Mouse (Mus musculus) CD4-positive naive resting alpha-beta T cell, adult 76 days (primary cell): ENCODE data around the gene Tcp1. TPM values are rescaled to one million over a fixed set of nuclear protein-coding genes. Genes with fewer than 3 reads are reported as not detected.

Experiments used
- total RNA-seq: library from RNA; stranded (reverse); gene quantifications from one replicate; pipeline ENCODE4 v1.2.4, GENCODE M21; 2023

Tcp1 gene
- 185 TPM for total RNA-seq

GRCm38 (mm10) chr17:12915488-12915880 lies at the start of gene Tcp1:
Gene Tcp1, plus strand, starts transcription at chr17:12915701.

DNA sequence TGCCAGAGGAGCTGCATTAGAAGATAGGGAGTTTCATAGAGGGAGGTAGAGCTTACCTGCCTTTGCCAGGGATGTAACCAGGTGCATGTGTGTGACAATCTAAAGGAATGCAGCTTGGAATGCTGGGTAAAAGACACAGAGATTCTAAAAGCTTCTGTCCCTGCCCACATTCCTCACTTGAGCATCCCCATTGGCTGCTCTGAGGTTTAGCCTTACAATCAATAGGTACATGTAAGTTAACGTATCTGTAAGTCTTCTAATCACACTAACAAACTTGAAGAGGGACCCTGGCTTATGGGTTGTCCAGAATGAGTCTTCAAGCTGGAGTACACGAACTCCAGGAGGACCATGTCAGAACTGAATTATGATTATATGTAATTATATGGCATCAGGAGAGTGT lies 47.5 kb upstream of the Tcp1 start, which contains the start of gene Mas1:
Gene Mas1 (minus strand): TSS at position 101 of the 400 bp plus-strand sequence.

DNA sequence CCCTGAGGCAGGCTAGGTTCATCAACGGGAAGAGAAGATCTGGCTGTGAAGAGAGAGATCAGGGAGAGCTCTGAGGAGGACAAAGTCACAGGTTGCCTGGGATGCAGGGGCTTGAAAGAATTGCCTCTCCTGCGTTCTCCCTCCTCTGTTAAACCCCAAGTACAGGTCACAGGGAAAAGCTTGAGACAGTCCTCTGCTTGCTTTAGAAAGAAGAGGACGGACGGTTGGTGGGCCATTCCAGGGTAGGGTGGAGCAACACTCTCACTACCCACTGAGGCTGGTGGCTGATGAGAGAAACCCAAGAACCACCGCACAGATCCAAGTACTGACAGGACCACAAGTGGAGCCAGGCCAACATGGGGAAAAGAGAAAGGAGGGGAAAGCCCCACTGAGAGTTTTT lies 39.8 kb upstream of the Tcp1 start, which contains the start of gene Mrgprh:
Gene Mrgprh (plus strand): TSS at position 301 of the 400 bp plus-strand sequence.

GRCm38 (mm10) chr17:12909361-12910280 lies 5.9 kb upstream of the Tcp1 start, which contains the start of gene Pnldc1:
Gene Pnldc1, minus strand, starts transcription at chr17:12910230.

DNA sequence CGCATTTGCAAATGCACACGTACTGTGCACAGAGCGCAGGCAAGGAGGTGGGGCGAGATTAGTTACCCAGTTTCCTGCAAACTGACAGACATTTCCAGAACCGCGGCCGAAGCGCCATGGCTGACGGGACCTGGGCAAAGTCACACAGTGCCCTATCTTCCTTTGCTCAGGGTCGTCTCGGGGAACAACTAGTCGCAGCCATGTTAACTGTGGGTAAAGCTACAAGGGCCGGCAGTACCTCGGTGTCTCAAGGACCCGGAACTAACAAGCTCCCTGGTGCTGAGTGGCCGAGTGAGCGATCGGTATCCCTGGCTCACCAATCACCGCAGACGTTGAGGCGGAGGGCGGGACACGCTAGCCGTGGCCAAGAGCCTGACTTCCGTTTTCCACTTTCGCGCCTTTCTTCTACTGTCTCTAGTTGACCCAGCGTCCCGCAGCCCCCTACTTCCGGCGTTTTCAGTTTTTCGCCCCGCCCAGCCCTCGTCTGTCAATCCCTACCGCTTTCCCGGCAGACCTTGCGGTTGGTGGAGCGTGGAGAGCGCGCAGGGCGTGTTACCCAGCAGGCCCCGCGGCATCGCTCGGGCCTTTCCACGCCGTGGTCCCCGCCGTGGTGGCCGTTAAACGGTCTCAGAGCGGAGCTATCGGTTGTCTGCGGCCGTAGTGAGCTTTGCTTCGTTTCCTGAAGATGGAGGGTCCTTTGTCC lies 531 bp downstream of the Tcp1 start, which contains the start of gene Mrpl18:
Gene Mrpl18 (minus strand): TSS at position 465 of the 703 bp plus-strand sequence.

GRCm38 (mm10) chr17:12940151-12940805 lies 24.8 kb downstream of the Tcp1 start, which contains the start of gene Acat3:
Gene Acat3, minus strand, starts transcription at chr17:12940600.

GRCm38 (mm10) chr17:12960331-12960873 lies 44.9 kb downstream of the Tcp1 start, which contains the start of gene Acat2:
Gene Acat2, minus strand, starts transcription at chr17:12960747.

Other genes with a start within 250 kb of the Tcp1 start
- not detected for gene Slc22a1, start 239.9 kb upstream of the Tcp1 start, total RNA-seq
- gene Igf2r, start 146.0 kb upstream of the Tcp1 start, total RNA-seq: 37.3 TPM
- not detected for gene Mas1, start 47.6 kb upstream of the Tcp1 start, total RNA-seq
- gene Mrgprh, start 39.7 kb upstream of the Tcp1 start, total RNA-seq: not detected
- 2.2 TPM for gene Pnldc1, start 5.5 kb upstream of the Tcp1 start, total RNA-seq
- 36.7 TPM for gene Mrpl18, start 644 bp downstream of the Tcp1 start, total RNA-seq
- gene Acat3, start 24.9 kb downstream of the Tcp1 start, total RNA-seq: not detected
- gene Acat2, start 45.0 kb downstream of the Tcp1 start, total RNA-seq: 18.7 TPM
- gene Wtap, start 78.5 kb downstream of the Tcp1 start, total RNA-seq: 120 TPM
- gene Sod2, start 91.1 kb downstream of the Tcp1 start, total RNA-seq: 58.1 TPM
- gene Gpr31b, start 136.6 kb downstream of the Tcp1 start, total RNA-seq: not detected
- not detected for gene Tcp10b, start 145.4 kb downstream of the Tcp1 start, total RNA-seq
- gene Unc93a, start 216.1 kb downstream of the Tcp1 start, total RNA-seq: 0.23 TPM